ENCODE assay signal across 9 mouse cellular contexts in the genomic region with DNA sequence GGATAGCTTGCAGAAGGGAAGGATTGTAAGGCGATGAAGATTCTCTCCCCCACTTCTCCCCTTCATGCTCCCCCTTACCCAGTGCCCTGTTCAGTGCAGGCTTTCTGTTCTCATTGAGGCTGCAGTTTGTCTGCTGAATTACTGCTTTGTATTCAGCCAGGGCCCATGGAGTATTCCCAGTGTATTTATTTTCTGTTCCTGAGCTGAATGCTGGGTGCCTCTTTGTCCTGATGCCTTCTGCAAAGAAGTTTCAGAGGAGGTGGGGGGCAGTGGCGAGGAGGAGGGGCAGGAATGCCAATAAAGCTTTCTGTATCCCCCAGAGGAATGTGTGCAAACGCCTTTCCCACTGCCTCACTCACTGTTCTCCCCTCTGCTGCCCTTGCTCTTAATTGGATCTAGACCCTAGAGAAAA.
DNase-seq lines count a peak whose midpoint lies in the region; ATAC-seq lines count a peak whose summit lies in the region.
"Had no signal": no experiment of that assay in that cellular context is flagged by ENCODE, and none has a peak within 500 bp of the region (broad histone marks: within the 10 kb centered on the region; RNA-seq: fewer than 3 reads in every experiment).

No protein-coding gene starts in this region.

- ATAC-seq in forebrain, embryonic 13.5 days: peak; percentile 94
- peak; percentile 90 for ATAC-seq in neural tube, embryonic 12.5 days (ENCODE audit: low FRiP score, low read depth)
- ATAC-seq in erythroid progenitor cell, adult 5-6 weeks (replicated peaks; ENCODE audit: low FRiP score, poor library complexity, severe bottlenecking): no peak

- 0% methylated on average over 3 of the region's 3 CpGs for WGBS in forebrain, embryonic 13.5 days
- WGBS in neural tube, embryonic 12.5 days: 1% methylated on average over 3 of the region's 3 CpGs

- peak overlapping the region; percentile 66 for H3K27ac ChIP-seq in forebrain, embryonic 13.5 days
- no peak overlapping the region for H3K27ac ChIP-seq in neural tube, embryonic 12.5 days
- H3K27ac ChIP-seq: heart, adult 2 months had no signal

- no peak overlapping the region for H3K4me3 ChIP-seq in forebrain, embryonic 13.5 days
- no peak overlapping the region for H3K4me3 ChIP-seq in neural tube, embryonic 12.5 days
- H3K4me3 ChIP-seq: heart, adult 2 months had no signal

- H3K27me3 ChIP-seq in forebrain, embryonic 13.5 days: no peaks in the 10 kb centered on the region; the same call in 1 of the 2 replicates
- no peaks in the 10 kb centered on the region for H3K27me3 ChIP-seq in neural tube, embryonic 12.5 days (replicated peaks)

- no peak overlapping the region for H3K9ac ChIP-seq in forebrain, embryonic 13.5 days
- no peak overlapping the region for H3K9ac ChIP-seq in neural tube, embryonic 12.5 days

- H3K36me3 ChIP-seq in forebrain, embryonic 13.5 days (ENCODE audit: poor library complexity, severe bottlenecking): no peaks in the 10 kb centered on the region
- H3K36me3 ChIP-seq in neural tube, embryonic 12.5 days: no peaks in the 10 kb centered on the region

- peak overlapping the region; percentile 2; the same call in 1 of the 2 replicates for H3K4me2 ChIP-seq in forebrain, embryonic 13.5 days
- H3K4me2 ChIP-seq in neural tube, embryonic 12.5 days (replicated peaks): peak overlapping the region; percentile 24; the same call in 1 of the 2 replicates

- H3K4me1 ChIP-seq in forebrain, embryonic 13.5 days: peaks cover 18% of the 10 kb centered on the region
- peaks cover 9% of the 10 kb centered on the region for H3K4me1 ChIP-seq in neural tube, embryonic 12.5 days

- no peaks in the 10 kb centered on the region for H3K9me3 ChIP-seq in forebrain, embryonic 13.5 days (replicated peaks)
- no peaks in the 10 kb centered on the region for H3K9me3 ChIP-seq in neural tube, embryonic 12.5 days

- peak; percentile 22 to 55 for DNase-seq in layer of hippocampus, adult 18-20 months (ENCODE audit: low spot score in 2 of 2)
- no peak for DNase-seq in layer of hippocampus, postnatal 25 days (ENCODE audit: extremely low spot score in 1 of 2, low spot score in 1 of 2)
- peak; percentile 47 to 62 for DNase-seq in layer of hippocampus, postnatal 10 days (ENCODE audit: low spot score in 2 of 2)
- no peak for DNase-seq in lung, postnatal 10 days
- no peak for DNase-seq in adrenal gland, adult 8-10 months
- DNase-seq: heart, adult 2 months had no signal

Comparison
In these comparisons a context has a peak if more than half of its experiments do, and no peak if none do; other contexts are left out.
1. DNase-seq: peak in layer of hippocampus, adult 18-20 months (2 of 2) and layer of hippocampus, postnatal 10 days (2 of 2); none in layer of hippocampus, postnatal 25 days (0 of 2), lung, postnatal 10 days (single experiment) and adrenal gland, adult 8-10 months (single experiment).